Mouse (Mus musculus) gastrocnemius, postnatal 25 days (tissue): ENCODE data around the gene Gdf2. TPM values are rescaled to one million over a fixed set of nuclear protein-coding genes. Genes with fewer than 3 reads are reported as not detected.

ENCODE experiments used
- DNase-seq: peaks from one replicate; pipeline ENCODE4 v3.0.0; 2022
- total RNA-seq, 2 experiments: library from RNA; stranded (reverse); gene quantifications; 1 replicate in 1 of 2; 2 replicates in 1 of 2; pipeline ENCODE4 v1.2.3; 2021

Gene Gdf2
- total RNA-seq, 2 experiments from 2014 or later = not detected

DNA sequence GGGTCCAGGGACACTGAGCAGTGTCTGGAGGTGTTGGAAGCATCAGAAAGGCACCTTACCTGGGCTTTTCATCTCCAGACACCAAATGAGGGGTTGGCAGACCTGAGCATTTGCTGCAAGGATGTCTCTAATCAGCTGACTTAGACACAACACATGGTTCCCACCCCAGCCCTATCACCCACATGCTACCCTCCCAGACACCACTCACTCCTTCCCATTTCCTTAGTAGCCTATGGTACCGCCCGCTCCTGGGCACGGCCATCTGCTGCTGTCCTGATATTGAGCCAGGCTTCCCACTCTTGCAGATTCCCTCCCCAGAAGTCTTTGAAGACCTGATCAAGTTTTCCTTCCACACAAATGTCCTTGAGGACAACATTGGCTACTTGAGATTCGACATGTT, 17.3 kb downstream of the Gdf2 start:
- no peak for DNase-seq

- DNase-seq = no peak
These were observed 18.0 kb downstream of the Gdf2 start for GRCm38 (mm10) chr14:33958841-33959240.

DNA sequence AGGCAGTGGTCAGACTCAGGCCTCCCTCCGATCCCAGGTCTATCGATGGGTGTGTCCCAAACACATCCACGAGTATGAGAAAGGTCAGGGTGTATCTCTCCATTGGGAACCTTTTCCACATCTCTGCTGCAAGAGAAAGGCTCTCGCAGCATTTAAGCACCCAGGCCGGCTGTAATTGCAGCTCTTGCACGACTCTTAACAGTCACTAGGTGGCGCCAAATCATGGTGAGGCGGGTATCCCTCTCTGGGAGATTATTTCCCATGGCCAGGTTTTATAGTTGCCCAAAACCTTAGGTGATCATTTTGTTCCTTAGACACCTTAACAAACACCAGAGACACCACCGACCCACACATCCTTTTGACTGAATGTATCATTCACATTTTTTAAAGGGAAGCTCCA, 18.5 kb downstream of the Gdf2 start:
- DNase-seq = no peak

GRCm38 (mm10) chr14:33965675-33966074, 24.8 kb downstream of the Gdf2 start:
- DNase-seq = no peak

DNA sequence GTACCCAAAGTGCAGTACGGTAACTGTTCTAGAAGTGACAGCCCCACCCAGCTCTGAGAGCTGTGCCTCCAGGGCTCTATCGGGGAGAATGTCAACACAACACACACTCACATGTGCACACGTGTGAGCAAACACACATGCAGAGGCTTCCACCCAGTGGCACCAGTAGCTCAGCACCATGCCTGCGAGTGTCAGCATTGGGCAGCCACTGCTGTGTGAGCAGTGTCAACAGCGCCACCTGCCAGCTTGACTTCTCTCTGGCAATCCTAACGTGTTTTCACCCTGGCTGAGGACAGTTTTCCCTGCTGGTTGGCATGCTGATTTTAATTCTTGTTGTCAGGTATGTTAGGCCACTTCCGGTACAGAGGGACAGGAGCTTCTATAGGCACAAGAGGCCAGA, 31.8 kb downstream of the Gdf2 start:
- DNase-seq = no peak

- DNase-seq = no peak
These were observed 33.9 kb downstream of the Gdf2 start for GRCm38 (mm10) chr14:33974752-33975151.

DNA sequence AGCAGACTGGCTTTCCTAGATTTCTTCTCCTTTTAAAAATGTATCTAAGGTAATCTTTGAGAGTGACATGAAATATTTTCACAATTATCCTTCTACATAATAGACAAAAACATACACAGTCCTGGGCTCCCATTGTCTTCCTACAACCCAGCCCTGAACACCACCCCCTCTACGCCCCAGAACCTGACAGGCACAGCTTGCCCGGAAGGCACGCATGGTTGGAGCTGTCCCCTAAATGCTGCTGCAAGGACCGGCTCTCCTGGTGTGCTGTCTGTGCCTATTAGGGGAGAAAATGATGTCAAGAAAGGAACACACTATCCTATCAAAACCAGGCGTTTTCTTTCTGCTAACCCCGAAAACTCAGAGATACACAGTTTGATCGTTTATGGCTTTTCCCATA, 36.9 kb downstream of the Gdf2 start:
- DNase-seq = no peak

GRCm38 (mm10) chr14:33978604-33979059, 37.8 kb downstream of the Gdf2 start, which contains the start of gene Zfp488:
Gene Zfp488, minus strand, starts transcription at chr14:33978764.
- no peak for DNase-seq

DNA sequence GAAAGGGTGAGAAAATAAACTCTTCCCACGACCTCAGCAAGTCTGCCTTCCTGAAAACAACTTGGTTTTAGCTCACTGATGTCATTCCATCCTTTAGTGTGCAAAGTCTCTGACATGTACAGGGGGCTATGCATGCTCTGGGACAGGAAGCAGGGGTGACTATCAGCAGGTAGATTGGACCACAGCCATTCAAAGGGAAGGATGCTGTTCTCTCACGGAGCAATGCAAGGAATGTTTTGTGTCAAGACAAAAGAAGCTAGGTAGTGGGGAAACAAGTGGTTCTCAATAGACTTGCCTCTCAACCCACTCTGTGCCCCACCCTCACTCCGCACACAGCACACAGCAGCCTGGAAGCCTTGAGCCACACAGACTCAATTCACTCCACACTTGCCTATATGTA, 48.4 kb downstream of the Gdf2 start:
- no peak for DNase-seq

GRCm38 (mm10) chr14:33991971-33992370, 51.1 kb downstream of the Gdf2 start:
- no peak for DNase-seq

- no peak for DNase-seq
These were observed 52.2 kb downstream of the Gdf2 start for GRCm38 (mm10) chr14:33993051-33993450.

- DNase-seq = no peak
These were observed 52.9 kb downstream of the Gdf2 start for GRCm38 (mm10) chr14:33993521-33994289.

Other genes starting within 250 kb of the Gdf2 start
- gene Gdf10, start 17.5 kb upstream of the Gdf2 start, total RNA-seq = 1 to 10 TPM; 2.0 to 3.9 TPM
- gene Rbp3, start 13.0 kb downstream of the Gdf2 start, total RNA-seq = not detected
- gene Zfp488, start 37.7 kb downstream of the Gdf2 start, total RNA-seq = not detected
- gene Gm30083, start 74.1 kb downstream of the Gdf2 start, total RNA-seq = not detected
- not detected for gene Gm5460, start 75.7 kb downstream of the Gdf2 start, total RNA-seq
- gene Antxrl, start 111.7 kb downstream of the Gdf2 start, total RNA-seq = not detected
- 1 to 10 TPM in 1 of 2 experiments, under 1 TPM in 1; 0.61 to 1.7 TPM for gene Anxa8, start 144.9 kb downstream of the Gdf2 start, total RNA-seq
- not detected for gene A630023A22Rik, start 161.7 kb downstream of the Gdf2 start, total RNA-seq
- under 1 TPM; 0.13 to 0.27 TPM for gene Npy4r, start 211.4 kb downstream of the Gdf2 start, total RNA-seq